Mouse (Mus musculus) lung, adult 2 months (tissue): Measurements from ENCODE around the gene Rph3al. TPM values are rescaled to one million over a fixed set of nuclear protein-coding genes. Genes with fewer than 3 reads are reported as not detected.

ENCODE experiments used
- DNase-seq: peaks from one replicate; pipeline ENCODE4 v3.0.0; 2022
- H3K4me1 ChIP-seq: fragments of 200-500 bp; 2 replicates; pipeline ENCODE4 v1.6.1; 2011; ENCODE audit warnings: low read length; ENCODE audit not compliant: control insufficient read depth, insufficient read depth
- H3K4me3 ChIP-seq: fragments of 200-500 bp; replicated peaks from 2 replicates; pipeline ENCODE3; 2011; ENCODE audit warnings: low read depth, mild to moderate bottlenecking, control low read depth, low read length; ENCODE audit errors: extremely low read depth
- CTCF ChIP-seq: fragments of 200-500 bp; IDR thresholded peaks from 2 replicates; pipeline ENCODE4 v1.5.1; 2011; ENCODE audit warnings: mild to moderate bottlenecking, low read length, control low read depth; ENCODE audit not compliant: insufficient read depth
- POLR2A ChIP-seq: fragments of 200-500 bp; IDR thresholded peaks from 2 replicates; pipeline ENCODE4 v1.6.1; 2011; ENCODE audit warnings: low read depth, mild to moderate bottlenecking, control low read depth, low read length, borderline replicate concordance; ENCODE audit errors: extremely low read depth
- WGBS: fragments of 180-500 bp; shearing (Covaris S2); methylation state at CpG from one replicate; pipeline ENCODE4 v1.1.7; 2018; 5-methylcytosine and 5-hydroxymethylcytosine counted together
- polyA plus RNA-seq: library from polyadenylated mRNA; depleted of rRNA; stranded (reverse); fragments of >200 nt; gene quantifications from 2 replicates; pipeline ENCODE4 v1.2.3, GENCODE M21; 2012

Gene Rph3al
- polyA plus RNA-seq, 1 experiment: 15.5 TPM

DNA sequence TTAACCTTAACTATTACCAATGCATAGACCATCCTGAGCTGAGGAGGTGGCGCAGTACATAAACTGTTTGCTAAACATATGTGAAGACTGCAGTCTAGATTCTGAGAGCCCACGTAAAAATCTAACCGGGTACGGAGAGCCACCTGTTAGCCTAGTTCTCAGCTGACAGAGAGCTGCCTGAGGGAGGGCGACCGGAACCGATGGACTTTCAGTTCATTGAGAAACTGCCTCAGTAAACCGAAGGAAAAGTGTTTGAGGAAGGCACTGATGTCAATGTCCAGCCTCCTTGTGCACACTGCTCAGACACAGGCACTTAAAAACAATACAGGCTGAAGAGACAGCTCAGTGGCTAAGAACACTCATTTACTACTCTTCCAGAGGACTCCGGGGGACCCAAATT lies 8.0 kb downstream of the Rph3al start:
- 63% methylated on average over 9 of the region's 9 CpGs for WGBS
- Histone ChIP-seq H3K4me1 (peaks cover 25% of the 10 kb centered on the region), H3K4me3 (no peak overlapping the region)
- TF ChIP-seq CTCF (no peak), POLR2A (no peak)
- DNase-seq: no peak

DNA sequence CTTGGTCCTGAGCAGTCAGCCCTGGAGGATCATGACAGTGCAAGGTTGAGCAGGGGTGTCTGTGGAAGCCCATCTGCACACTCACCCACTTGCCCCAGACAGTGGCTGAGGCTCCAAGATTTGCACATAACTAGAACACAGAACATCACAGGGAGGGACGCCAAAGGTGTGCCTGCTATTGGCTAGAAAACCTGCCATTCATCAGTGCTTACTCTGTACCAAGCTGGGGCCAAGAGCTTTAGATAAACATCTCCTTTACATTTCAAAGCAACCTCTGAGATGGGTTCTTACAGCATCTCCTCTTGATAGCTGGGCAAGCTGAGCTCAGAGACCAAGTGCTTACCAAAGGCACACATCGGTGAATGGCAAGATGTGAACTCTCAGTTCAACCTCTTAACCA lies 10.3 kb downstream of the Rph3al start:
- no peak overlapping the region for H3K4me3 ChIP-seq
- WGBS: 74% methylated on average over 2 of the region's 2 CpGs
- no peak for TF ChIP-seq POLR2A
- TF ChIP-seq CTCF: no peak
- H3K4me1 ChIP-seq: peaks cover 16% of the 10 kb centered on the region
- DNase-seq: no peak

DNA sequence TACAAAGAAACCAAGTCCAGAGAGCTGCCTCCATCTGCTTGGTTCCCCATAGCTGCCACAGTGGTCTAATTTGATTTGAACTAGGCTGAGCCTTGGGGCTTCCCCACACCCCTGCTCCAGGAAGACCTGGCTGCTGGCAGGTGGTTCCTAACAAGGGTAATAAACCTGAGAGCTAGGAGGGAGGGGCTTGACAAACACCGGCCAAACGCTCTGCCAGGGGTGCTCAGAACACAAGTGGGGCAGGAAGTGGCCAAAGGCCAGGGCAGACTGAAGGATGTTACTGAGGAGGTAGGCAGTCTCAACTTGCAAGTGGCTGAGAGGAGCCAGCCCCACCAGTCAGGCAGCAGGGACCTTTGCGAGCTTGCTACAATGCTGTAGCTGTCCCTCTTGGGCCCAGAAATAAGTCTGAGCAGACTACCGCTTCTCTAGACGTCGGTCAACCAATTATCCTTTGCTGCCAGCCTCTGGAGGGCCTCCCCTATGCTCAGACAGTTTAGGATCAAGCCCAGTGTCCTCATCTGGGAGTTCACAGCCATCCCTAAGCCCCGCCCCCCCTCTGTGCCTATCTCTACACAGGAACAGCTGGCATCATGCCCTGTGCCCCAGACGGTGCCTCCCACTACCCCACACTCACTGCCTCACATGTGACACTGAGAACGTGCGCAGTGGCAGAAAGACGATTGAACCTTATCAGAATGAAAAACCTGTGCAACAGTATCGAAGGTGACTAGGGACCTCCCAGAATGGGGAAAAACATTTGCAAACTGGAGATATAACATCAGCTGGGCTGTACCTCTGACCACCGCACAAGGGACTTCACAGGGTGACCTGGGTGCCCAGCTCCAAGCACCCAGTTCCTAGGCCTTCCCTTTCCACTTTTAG lies 11.6 kb downstream of the Rph3al start:
- Histone ChIP-seq H3K4me1 (peaks cover 16% of the 10 kb centered on the region), H3K4me3 (no peak overlapping the region)
- TF ChIP-seq POLR2A: no peak
- TF ChIP-seq CTCF: no peak
- 38% methylated on average over 13 of the region's 13 CpGs for WGBS
- peak; percentile 73 for DNase-seq

DNA sequence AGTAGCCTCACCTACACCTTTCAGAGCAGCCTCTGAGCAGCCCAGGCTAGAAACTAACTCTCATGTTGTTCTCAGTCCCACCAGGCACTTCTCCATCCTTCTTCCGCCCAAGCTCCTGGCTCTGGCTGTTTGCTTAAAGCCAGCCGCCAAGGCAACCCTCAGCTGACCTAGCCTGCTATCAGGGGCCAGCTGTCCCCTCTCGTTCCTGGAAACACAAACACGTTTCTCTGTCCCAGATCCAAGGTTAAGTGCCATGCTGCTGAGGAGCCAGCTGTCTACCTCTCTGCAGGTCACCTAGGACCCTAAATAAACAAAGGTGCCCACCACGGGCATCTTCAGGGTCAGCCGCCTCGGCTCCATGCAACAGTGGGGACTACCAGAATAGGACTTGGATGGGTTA lies 12.4 kb downstream of the Rph3al start:
- Histone ChIP-seq H3K4me3 (no peak overlapping the region), H3K4me1 (peaks cover 16% of the 10 kb centered on the region)
- WGBS: 47% methylated on average over 7 of the region's 7 CpGs
- no peak for TF ChIP-seq POLR2A
- no peak for TF ChIP-seq CTCF
- DNase-seq: no peak

DNA sequence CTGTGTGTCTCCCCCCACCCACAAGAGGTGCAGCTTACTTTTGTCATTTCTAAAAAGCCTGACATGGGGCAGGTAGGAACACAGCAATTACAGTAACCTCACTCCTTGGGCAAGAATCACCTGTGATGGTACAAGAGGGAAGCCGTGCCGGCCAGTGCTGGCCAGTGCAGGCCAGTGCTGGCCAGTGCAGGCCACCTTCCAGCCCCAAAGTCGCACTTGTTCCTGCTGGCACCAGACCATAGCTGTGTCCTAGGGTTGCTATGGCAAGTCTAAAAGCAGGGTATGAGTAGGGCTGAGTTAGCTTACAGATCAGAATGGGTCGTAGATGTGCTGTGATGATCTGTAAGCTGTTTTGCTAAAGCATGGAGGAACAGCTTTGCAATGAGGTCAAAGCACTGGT lies 15.5 kb downstream of the Rph3al start:
- no peak overlapping the region for H3K4me3 ChIP-seq
- peaks cover 11% of the 10 kb centered on the region for H3K4me1 ChIP-seq
- TF ChIP-seq CTCF: no peak
- no peak for TF ChIP-seq POLR2A
- no peak for DNase-seq
- WGBS: 82% methylated on average over 4 of the region's 4 CpGs

DNA sequence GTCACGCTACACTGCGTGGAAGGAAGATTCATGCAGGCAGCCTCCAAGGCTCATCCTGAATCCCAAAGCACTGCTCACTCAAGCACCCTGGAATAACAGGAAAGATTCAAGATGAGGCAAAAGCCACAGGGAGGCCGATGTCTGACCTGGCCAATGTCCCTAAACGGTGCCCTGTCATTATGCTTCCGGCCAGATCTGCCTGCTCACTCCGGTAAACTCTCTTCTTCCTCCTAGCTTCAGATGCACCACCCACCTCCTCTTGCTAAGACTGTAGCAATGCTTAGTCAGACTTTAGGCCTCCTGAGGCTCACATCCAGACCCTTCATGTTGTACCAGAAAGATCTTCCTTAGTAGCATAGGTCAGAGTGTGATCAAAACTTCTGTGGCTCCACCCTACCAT lies 19.1 kb downstream of the Rph3al start:
- H3K4me3 ChIP-seq: no peak overlapping the region
- no peak for DNase-seq
- H3K4me1 ChIP-seq: no peaks in the 10 kb centered on the region
- WGBS: 60% methylated on average over 6 of the region's 6 CpGs
- TF ChIP-seq POLR2A (no peak), CTCF (no peak)

DNA sequence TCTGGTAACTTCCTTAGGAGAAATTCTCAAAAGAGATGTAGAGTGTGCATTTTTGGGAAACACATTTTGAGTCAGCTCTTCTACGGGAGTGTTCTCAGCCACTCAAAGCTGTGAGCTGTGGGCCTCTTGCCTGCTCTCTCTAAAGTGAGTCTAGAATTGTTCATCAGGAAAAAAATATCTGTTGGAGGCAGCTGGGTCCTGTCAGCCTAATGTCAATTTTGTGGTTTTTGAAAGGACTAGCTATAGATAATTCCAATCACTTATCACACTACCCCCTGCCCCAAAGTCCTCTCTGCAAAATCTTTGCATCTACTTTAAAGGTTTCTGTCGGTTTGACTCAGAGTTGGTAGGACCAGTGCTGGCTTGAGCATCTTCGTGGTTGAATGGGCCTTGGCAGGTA lies 20.9 kb downstream of the Rph3al start:
- Histone ChIP-seq H3K4me3 (no peak overlapping the region), H3K4me1 (peaks cover 3% of the 10 kb centered on the region; the same call in 1 of the 2 replicates)
- DNase-seq: no peak
- TF ChIP-seq POLR2A (no peak), CTCF (no peak)
- WGBS: 80% methylated on average over 3 of the region's 3 CpGs

DNA sequence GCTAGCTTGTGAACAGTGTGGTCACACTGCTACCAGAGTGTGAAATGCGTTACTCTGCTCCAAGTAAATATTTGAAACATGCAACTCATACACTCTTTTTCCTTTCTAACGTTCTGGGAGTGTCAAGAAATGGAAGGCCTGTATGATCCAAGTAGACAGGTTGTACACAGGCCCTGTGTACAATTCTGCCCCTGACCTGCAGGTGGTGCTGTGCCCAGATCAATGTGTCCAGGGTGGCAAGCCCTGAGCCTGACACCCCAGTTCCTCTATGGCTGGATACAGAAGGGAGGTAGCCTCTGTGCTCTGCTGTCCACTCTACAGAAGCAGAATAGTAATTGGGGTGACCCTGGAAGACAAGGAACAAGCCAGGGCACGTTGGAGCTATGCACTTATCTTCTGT lies 24.3 kb downstream of the Rph3al start:
- peak; percentile 71 for DNase-seq
- 42% methylated on average over 3 of the region's 3 CpGs for WGBS
- Histone ChIP-seq H3K4me3 (no peak overlapping the region), H3K4me1 (peaks cover 3% of the 10 kb centered on the region; the same call in 1 of the 2 replicates)
- TF ChIP-seq CTCF (peak; percentile 85), POLR2A (no peak)

DNA sequence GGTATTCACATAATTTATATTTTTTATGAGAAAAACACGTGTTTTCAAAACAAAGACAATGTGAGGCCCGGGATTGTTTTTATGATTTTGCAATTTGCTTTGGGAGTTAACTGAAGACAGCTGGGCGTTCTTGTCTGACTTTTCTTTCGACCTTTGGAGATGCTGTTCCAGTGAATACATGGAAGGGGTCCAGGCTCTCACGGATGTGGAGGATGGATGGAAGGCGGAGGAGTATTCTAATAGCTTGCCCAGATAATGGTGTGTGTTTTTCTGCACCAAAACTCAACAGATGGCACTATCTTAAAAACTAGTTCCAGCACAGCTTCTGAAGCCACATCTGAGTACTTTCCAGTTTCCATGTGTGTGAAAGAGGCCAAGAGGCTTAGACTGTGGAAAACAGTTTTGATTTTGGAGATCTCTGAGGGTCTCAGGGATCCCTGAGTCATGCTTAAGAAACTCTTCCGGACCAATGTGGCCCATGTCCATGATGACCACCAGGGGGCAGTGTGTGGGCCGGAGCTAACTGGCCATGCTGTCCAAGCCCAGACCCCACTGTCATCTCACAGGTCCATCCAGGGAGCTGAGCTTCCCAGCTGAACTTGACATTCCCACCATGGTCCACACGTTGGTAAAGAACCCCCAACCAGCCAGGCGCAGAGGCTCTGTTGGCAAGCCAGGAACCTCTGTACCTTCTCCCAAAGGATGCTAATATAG lies 25.1 kb downstream of the Rph3al start:
- TF ChIP-seq CTCF (peak; percentile 91), POLR2A (no peak)
- DNase-seq: peak; percentile 73
- peaks cover 3% of the 10 kb centered on the region; the same call in 1 of the 2 replicates for H3K4me1 ChIP-seq
- no peak overlapping the region for H3K4me3 ChIP-seq
- 44% methylated on average over 10 of the region's 10 CpGs for WGBS
